In genomic region chr12:16570371-16571060, GRCm38 (mm10) we compare ENCODE assay signal across 18 mouse cellular contexts. TPM values are rescaled to one million over a fixed set of nuclear protein-coding genes. Genes with fewer than 3 reads are reported as not detected.
DNase-seq lines count a peak whose midpoint lies in the region; ATAC-seq and TF ChIP-seq lines count a peak whose summit lies in the region.
"Had no signal": no experiment of that assay in that cellular context is flagged by ENCODE, and none has a peak within 500 bp of the region (broad histone marks: within the 10 kb centered on the region; RNA-seq: fewer than 3 reads in every experiment).

No protein-coding gene starts in this region.

- peak; percentile 26; the same call in 1 of the 2 replicates for TF ChIP-seq CTCF in heart, postnatal 0 days (IDR thresholded peaks at IDR 0.05; ENCODE audit: low read depth)
- TF ChIP-seq CTCF in lung, embryonic 14.5 days (IDR thresholded peaks at IDR 0.05; ENCODE audit: low read depth): peak; percentile 44
- TF ChIP-seq CTCF in E14TG2a.4 (conservative IDR thresholded peaks at IDR 0.05; ENCODE audit: low read length): peak; percentile 29; the same call in 1 of the 2 replicates
- TF ChIP-seq CTCF in bone marrow, adult 2 months (IDR thresholded peaks at IDR 0.05; ENCODE audit: control insufficient read depth, insufficient read depth, low read length): peak; percentile 30; the same call in 1 of the 2 replicates

- TF ChIP-seq POLR2A in bone marrow, adult 2 months (IDR thresholded peaks at IDR 0.05; ENCODE audit: borderline replicate concordance, control insufficient read depth, low read depth, low read length): no peak

- no peaks in the 10 kb centered on the region for H3K27me3 ChIP-seq in heart, postnatal 0 days (ENCODE audit: control insufficient read depth, insufficient read depth, low read length)
- no peaks in the 10 kb centered on the region for H3K27me3 ChIP-seq in lung, embryonic 14.5 days (ENCODE audit: insufficient read depth, low read length)
- H3K27me3 ChIP-seq in E14TG2a.4 (ENCODE audit: insufficient read depth, low read length): no peaks in the 10 kb centered on the region
- H3K27me3 ChIP-seq: embryonic facial prominence, embryonic 13.5 days; limb, embryonic 12.5 days; midbrain, embryonic 12.5 days; neural tube, embryonic 12.5 days had no signal

- peaks cover 9% of the 10 kb centered on the region for H3K4me1 ChIP-seq in heart, postnatal 0 days (ENCODE audit: control insufficient read depth, insufficient read depth)
- no peaks in the 10 kb centered on the region for H3K4me1 ChIP-seq in lung, embryonic 14.5 days (ENCODE audit: insufficient read depth)
- H3K4me1 ChIP-seq in E14TG2a.4 (replicated peaks; ENCODE audit: low read depth, low read length): peaks cover 55% of the 10 kb centered on the region
- peaks cover 3% of the 10 kb centered on the region for H3K4me1 ChIP-seq in bone marrow, adult 2 months (ENCODE audit: control insufficient read depth, insufficient read depth, low read length)
- H3K4me1 ChIP-seq: embryonic facial prominence, embryonic 13.5 days; limb, embryonic 12.5 days; midbrain, embryonic 12.5 days; neural tube, embryonic 12.5 days had no signal

- H3K4me3 ChIP-seq in heart, postnatal 0 days (ENCODE audit: low read depth, low read length): no peak overlapping the region
- no peak overlapping the region for H3K4me3 ChIP-seq in lung, embryonic 14.5 days (ENCODE audit: low read depth, low read length)
- H3K4me3 ChIP-seq in E14TG2a.4 (replicated peaks; ENCODE audit: low read length): no peak overlapping the region
- H3K4me3 ChIP-seq in bone marrow, adult 2 months (replicated peaks; ENCODE audit: control insufficient read depth, low read depth, low read length): no peak overlapping the region
- H3K4me3 ChIP-seq: embryonic facial prominence, embryonic 13.5 days; limb, embryonic 12.5 days; midbrain, embryonic 12.5 days; neural tube, embryonic 12.5 days had no signal

- ATAC-seq in heart, postnatal 0 days (ENCODE audit: insufficient read depth, low read depth): no peak
- ATAC-seq in lung, embryonic 14.5 days (ENCODE audit: insufficient read depth): no peak

- DNase-seq in heart, postnatal 0 days (ENCODE audit: low spot score): no peak
- DNase-seq in heart, adult 9 months (ENCODE audit: low spot score in 2 of 2): no peak
- DNase-seq in lung, embryonic 14.5 days: no peak
- DNase-seq in lung, postnatal 10 days: no peak
- no peak for DNase-seq in natural killer cell, adult 2 months (ENCODE audit: low spot score in 2 of 2)
- DNase-seq in cerebellum, adult 8-10 months: no peak
- DNase-seq: cerebellum, postnatal 36 days; heart, adult 11 months; heart, postnatal 36 days; kidney, postnatal 14 days; lung, postnatal 14 days; spleen, adult 18-20 months had no signal

- H3K9me3 ChIP-seq in heart, postnatal 0 days (replicated peaks; ENCODE audit: control insufficient read depth, low read length): no peaks in the 10 kb centered on the region
- no peaks in the 10 kb centered on the region for H3K9me3 ChIP-seq in lung, embryonic 14.5 days (ENCODE audit: low read depth, low read length)
- H3K9me3 ChIP-seq in E14TG2a.4 (ENCODE audit: low read length): no peaks in the 10 kb centered on the region
- H3K9me3 ChIP-seq: embryonic facial prominence, embryonic 13.5 days; limb, embryonic 12.5 days; midbrain, embryonic 12.5 days; neural tube, embryonic 12.5 days had no signal

- WGBS in heart, postnatal 0 days: 74% methylated on average over 10 of the region's 10 CpGs
- 83% methylated on average over 10 of the region's 10 CpGs for WGBS in lung, embryonic 14.5 days
- WGBS in bone marrow, adult 2 months: 88% methylated on average over 10 of the region's 10 CpGs

- no peak overlapping the region for H3K4me2 ChIP-seq in heart, postnatal 0 days (ENCODE audit: low read depth, low read length)
- no peak overlapping the region for H3K4me2 ChIP-seq in lung, embryonic 14.5 days
- H3K4me2 ChIP-seq: embryonic facial prominence, embryonic 13.5 days; limb, embryonic 12.5 days; midbrain, embryonic 12.5 days; neural tube, embryonic 12.5 days had no signal

- H3K9ac ChIP-seq in heart, postnatal 0 days (replicated peaks; ENCODE audit: low read depth, low read length): no peak overlapping the region
- no peak overlapping the region for H3K9ac ChIP-seq in lung, embryonic 14.5 days
- H3K9ac ChIP-seq: embryonic facial prominence, embryonic 13.5 days; limb, embryonic 12.5 days; midbrain, embryonic 12.5 days; neural tube, embryonic 12.5 days had no signal

- no peak for TF ChIP-seq EP300 in heart, postnatal 0 days (IDR thresholded peaks at IDR 0.05; ENCODE audit: low read depth)

- peaks cover 49% of the 10 kb centered on the region for H3K36me3 ChIP-seq in heart, postnatal 0 days (replicated peaks; ENCODE audit: control insufficient read depth, insufficient read depth, low read length)
- 0 out of 2 replicates have a peak, but pooled peaks cover 6% of the 10 kb centered on the region for H3K36me3 ChIP-seq in lung, embryonic 14.5 days (ENCODE audit: insufficient read depth)
- peaks cover 82% of the 10 kb centered on the region for H3K36me3 ChIP-seq in E14TG2a.4 (ENCODE audit: insufficient read depth, low read length)

- no peak overlapping the region for H3K27ac ChIP-seq in heart, postnatal 0 days (ENCODE audit: low read depth)
- H3K27ac ChIP-seq in lung, embryonic 14.5 days (ENCODE audit: low read depth): no peak overlapping the region
- no peak overlapping the region for H3K27ac ChIP-seq in bone marrow, adult 2 months (ENCODE audit: control insufficient read depth, insufficient read depth, low read depth, low read length, poor library complexity)
- H3K27ac ChIP-seq: embryonic facial prominence, embryonic 13.5 days; limb, embryonic 12.5 days; midbrain, embryonic 12.5 days; neural tube, embryonic 12.5 days had no signal

RNA-seq across cellular contexts. Expression of gene Lpin1, which starts 40.2 kb away (rescaled TPM):
- 16.9 and 24.8 TPM in 2 replicates for total RNA-seq in heart, postnatal 0 days (2014; rRNA removed; ENCODE audit: low replicate concordance)
- polyA plus RNA-seq in heart, postnatal 0 days (2015; fragmentation: Nextera tagmentation; extraction: Ambion mirVana): 10.6 and 11.1 TPM in 2 replicates
- polyA plus RNA-seq in lung, embryonic 14.5 days (2014; fragmentation: Nextera tagmentation; extraction: Ambion mirVana): 4.0 and 4.6 TPM in 2 replicates
- polyA plus RNA-seq in bone marrow, adult 2 months (2011; ENCODE audit: insufficient read depth, insufficient read length, low replicate concordance, missing spikeins): 6.9 and 14.8 TPM in 2 replicates
